8 mouse cellular contexts compared by ENCODE assay signal in genomic region chr2:73274119-73274920, GRCm38 (mm10). TPM values are rescaled to one million over a fixed set of nuclear protein-coding genes. Genes with fewer than 3 reads are reported as not detected.
DNase-seq lines count a peak whose midpoint lies in the region; ATAC-seq and TF ChIP-seq lines count a peak whose summit lies in the region.

No protein-coding gene starts in this region.

- peaks cover 62% of the 10 kb centered on the region for H3K27me3 ChIP-seq in spleen, adult 2 months (ENCODE audit: control insufficient read depth, insufficient read depth, low read length)
- H3K27me3 ChIP-seq in hindbrain, embryonic 10.5 days (ENCODE audit: insufficient read depth, poor library complexity, severe bottlenecking): peaks cover 87% of the 10 kb centered on the region
- peaks cover 93% of the 10 kb centered on the region for H3K27me3 ChIP-seq in liver, embryonic 12.5 days (replicated peaks)
- H3K27me3 ChIP-seq in small intestine, adult 2 months (ENCODE audit: control insufficient read depth, insufficient read depth, low read length): peaks cover 81% of the 10 kb centered on the region

- no peaks in the 10 kb centered on the region for H3K36me3 ChIP-seq in spleen, adult 2 months (ENCODE audit: control insufficient read depth, insufficient read depth, low read length)
- H3K36me3 ChIP-seq in hindbrain, embryonic 10.5 days: peaks cover 16% of the 10 kb centered on the region
- H3K36me3 ChIP-seq in liver, embryonic 12.5 days: no peaks in the 10 kb centered on the region
- H3K36me3 ChIP-seq in small intestine, adult 2 months (ENCODE audit: control insufficient read depth, insufficient read depth, low read length): no peaks in the 10 kb centered on the region

- no peak for ATAC-seq in liver, embryonic 12.5 days

- H3K4me2 ChIP-seq in liver, embryonic 12.5 days: peak overlapping the region; percentile 73

- no peak overlapping the region for H3K27ac ChIP-seq in spleen, adult 2 months (ENCODE audit: insufficient read depth, low read length)
- peak overlapping the region; percentile 93 for H3K27ac ChIP-seq in hindbrain, embryonic 10.5 days
- H3K27ac ChIP-seq in liver, embryonic 12.5 days: no peak overlapping the region
- H3K27ac ChIP-seq in small intestine, adult 2 months (ENCODE audit: insufficient read depth, low read depth, low read length): no peak overlapping the region

- TF ChIP-seq CTCF in spleen, adult 2 months (IDR thresholded peaks at IDR 0.05; ENCODE audit: extremely low read depth, insufficient read depth, insufficient read length, insufficient replicate concordance): no peak
- TF ChIP-seq CTCF in small intestine, adult 2 months (IDR thresholded peaks at IDR 0.05; ENCODE audit: extremely low read depth, insufficient read length, insufficient replicate concordance, low read depth, low read length): no peak

- H3K4me3 ChIP-seq in spleen, adult 2 months (ENCODE audit: extremely low read depth, insufficient read depth, insufficient read length): peak overlapping the region; percentile 35; the same call in 1 of the 2 replicates
- H3K4me3 ChIP-seq in hindbrain, embryonic 10.5 days: peak overlapping the region; percentile 70
- peak overlapping the region; percentile 50 for H3K4me3 ChIP-seq in liver, embryonic 12.5 days
- peak overlapping the region; percentile 49 for H3K4me3 ChIP-seq in small intestine, adult 2 months (ENCODE audit: low read depth, low read length)

- TF ChIP-seq POLR2A in spleen, adult 2 months (IDR thresholded peaks at IDR 0.05; ENCODE audit: low read depth, low read length): no peak
- TF ChIP-seq POLR2A in small intestine, adult 2 months (IDR thresholded peaks at IDR 0.05; ENCODE audit: low read depth, low read length): no peak

- peaks cover 34% of the 10 kb centered on the region for H3K4me1 ChIP-seq in spleen, adult 2 months (ENCODE audit: control insufficient read depth, insufficient read depth, insufficient read length)
- H3K4me1 ChIP-seq in hindbrain, embryonic 10.5 days (replicated peaks): peaks cover 76% of the 10 kb centered on the region
- peaks cover 58% of the 10 kb centered on the region for H3K4me1 ChIP-seq in liver, embryonic 12.5 days
- peaks cover 26% of the 10 kb centered on the region for H3K4me1 ChIP-seq in small intestine, adult 2 months (ENCODE audit: control insufficient read depth, insufficient read depth, insufficient read length, low read length)

- no peak overlapping the region for H3K9ac ChIP-seq in liver, embryonic 12.5 days

- H3K9me3 ChIP-seq in hindbrain, embryonic 10.5 days: no peaks in the 10 kb centered on the region
- no peaks in the 10 kb centered on the region for H3K9me3 ChIP-seq in liver, embryonic 12.5 days (replicated peaks)

- DNase-seq in adrenal gland, adult 2 months: peak; percentile 60
- no peak for DNase-seq in adrenal gland, adult 8-10 months
- peak in 1 of 2 experiments; percentile 20 for DNase-seq in spleen, adult 2 months (ENCODE audit: low read depth in 1 of 2, low spot score in 2 of 2)
- no peak for DNase-seq in spleen, postnatal 36 days (ENCODE audit: low spot score in 2 of 2)
- no peak for DNase-seq in hindbrain, embryonic 10.5 days (ENCODE audit: low spot score)
- no peak for DNase-seq in left cerebral cortex, postnatal 36 days (ENCODE audit: low spot score in 2 of 2)

- 2% methylated on average over 86 of the region's 88 CpGs for WGBS in spleen, adult 2 months
- WGBS in hindbrain, embryonic 10.5 days: under 1% methylated on average over 88 of the region's 88 CpGs
- WGBS in liver, embryonic 12.5 days (ENCODE audit: insufficient replicate concordance): 1% methylated on average over 84 of the region's 88 CpGs
- 1% methylated on average over 88 of the region's 88 CpGs for WGBS in small intestine, adult 2 months

- intact Hi-C loops in left cerebral cortex, postnatal 36 days (cut with DNase I): loop anchor here (5.0 to 10.0 kb wide), 2 partner anchors 1410 to 1732 kb away; no protein-coding TSS in a partner anchor

RNA-seq across cellular contexts. Expression of gene Sp9, which starts 2.6 kb away (rescaled TPM):
- not detected for total RNA-seq in adrenal gland, adult 2 months (2021)
- not detected in 2 replicates for polyA plus RNA-seq in adrenal gland, adult 2 months (2012; rRNA removed)
- not detected for total RNA-seq in adrenal gland, adult 8-10 months (2022)
- polyA plus RNA-seq in spleen, adult 2 months (2012; rRNA removed): not detected in 2 replicates
- 1.9 and 2.3 TPM in 2 replicates for polyA plus RNA-seq in hindbrain, embryonic 10.5 days (2016; fragmentation: Nextera tagmentation; extraction: Ambion mirVana)
- not detected in 2 replicates for polyA plus RNA-seq in liver, embryonic 12.5 days (2016; fragmentation: Nextera tagmentation; extraction: Ambion mirVana)
- 0.03 TPM in 1 of 2 replicates, not detected in the other for polyA plus RNA-seq in small intestine, adult 2 months (2012; rRNA removed)
- 1 to 10 TPM; 2.8 to 4.6 TPM for total RNA-seq in left cerebral cortex, postnatal 36 days (2021)

RNA-seq across cellular contexts. Expression of gene Scrn3, which starts 38.1 kb away (rescaled TPM):
- 10 to 100 TPM; 19.1 to 28.1 TPM for total RNA-seq in adrenal gland, adult 2 months (2021)
- polyA plus RNA-seq in adrenal gland, adult 2 months (2012; rRNA removed): 3.8 and 4.6 TPM in 2 replicates
- 10 to 100 TPM; 23.9 to 33.8 (median 30.1) TPM for total RNA-seq in adrenal gland, adult 8-10 months (2022)
- polyA plus RNA-seq in spleen, adult 2 months (2012; rRNA removed): 2.3 and 2.9 TPM in 2 replicates
- polyA plus RNA-seq in hindbrain, embryonic 10.5 days (2016; fragmentation: Nextera tagmentation; extraction: Ambion mirVana): 8.3 and 14.2 TPM in 2 replicates
- polyA plus RNA-seq in liver, embryonic 12.5 days (2016; fragmentation: Nextera tagmentation; extraction: Ambion mirVana): 27.1 and 28.3 TPM in 2 replicates
- polyA plus RNA-seq in small intestine, adult 2 months (2012; rRNA removed): 1.1 and 1.6 TPM in 2 replicates
- 10 to 100 TPM; 16.3 to 18.4 TPM for total RNA-seq in left cerebral cortex, postnatal 36 days (2021)

RNA-seq across cellular contexts. Expression of gene Cir1, which starts 38.2 kb away (rescaled TPM):
- total RNA-seq in adrenal gland, adult 2 months (2021): 10 to 100 TPM; 14.0 to 21.7 TPM
- 0.36 and 0.40 TPM in 2 replicates for polyA plus RNA-seq in adrenal gland, adult 2 months (2012; rRNA removed)
- 10 to 100 TPM; 18.0 to 24.0 (median 20.5) TPM for total RNA-seq in adrenal gland, adult 8-10 months (2022)
- 1.3 and 1.5 TPM in 2 replicates for polyA plus RNA-seq in spleen, adult 2 months (2012; rRNA removed)
- 11.7 and 14.9 TPM in 2 replicates for polyA plus RNA-seq in hindbrain, embryonic 10.5 days (2016; fragmentation: Nextera tagmentation; extraction: Ambion mirVana)
- 17.4 and 19.1 TPM in 2 replicates for polyA plus RNA-seq in liver, embryonic 12.5 days (2016; fragmentation: Nextera tagmentation; extraction: Ambion mirVana)
- 0.28 and 0.70 TPM in 2 replicates for polyA plus RNA-seq in small intestine, adult 2 months (2012; rRNA removed)
- 10 to 100 TPM; 24.3 to 28.3 TPM for total RNA-seq in left cerebral cortex, postnatal 36 days (2021)

RNA-seq across cellular contexts. Expression of gene Ola1, which starts 55.6 kb away (rescaled TPM):
- 10 to 100 TPM; 50.2 to 56.2 TPM for total RNA-seq in adrenal gland, adult 2 months (2021)
- 0.65 and 1.2 TPM in 2 replicates for polyA plus RNA-seq in adrenal gland, adult 2 months (2012; rRNA removed)
- 10 to 100 TPM; 53.6 to 59.3 (median 56.3) TPM for total RNA-seq in adrenal gland, adult 8-10 months (2022)
- 2.2 and 2.9 TPM in 2 replicates for polyA plus RNA-seq in spleen, adult 2 months (2012; rRNA removed)
- 76.8 and 105 TPM in 2 replicates for polyA plus RNA-seq in hindbrain, embryonic 10.5 days (2016; fragmentation: Nextera tagmentation; extraction: Ambion mirVana)
- 72.7 and 77.3 TPM in 2 replicates for polyA plus RNA-seq in liver, embryonic 12.5 days (2016; fragmentation: Nextera tagmentation; extraction: Ambion mirVana)
- 1.4 and 1.5 TPM in 2 replicates for polyA plus RNA-seq in small intestine, adult 2 months (2012; rRNA removed)
- 100 to 1,000 TPM; 101 to 103 TPM for total RNA-seq in left cerebral cortex, postnatal 36 days (2021)
